Mouse (Mus musculus): Measurements from ENCODE around the gene Zfp981.

- TF ChIP-seq CTCF (IDR thresholded peaks at IDR 0.05) = no peak
- no peak for TF ChIP-seq EP300 (IDR thresholded peaks at IDR 0.05)
Measured at GRCm38 (mm10) chr4:146456061-146456726, 45.6 kb upstream of the Zfp981 start.
